Mouse (Mus musculus): ENCODE measurements at regions not wholly inside any gene's neighbourhood (a gene's known extent, or its start where the extent isn't known, plus 50 kb on each side); places are given as distances from the start of the nearest gene placed in this dataset.

DNA sequence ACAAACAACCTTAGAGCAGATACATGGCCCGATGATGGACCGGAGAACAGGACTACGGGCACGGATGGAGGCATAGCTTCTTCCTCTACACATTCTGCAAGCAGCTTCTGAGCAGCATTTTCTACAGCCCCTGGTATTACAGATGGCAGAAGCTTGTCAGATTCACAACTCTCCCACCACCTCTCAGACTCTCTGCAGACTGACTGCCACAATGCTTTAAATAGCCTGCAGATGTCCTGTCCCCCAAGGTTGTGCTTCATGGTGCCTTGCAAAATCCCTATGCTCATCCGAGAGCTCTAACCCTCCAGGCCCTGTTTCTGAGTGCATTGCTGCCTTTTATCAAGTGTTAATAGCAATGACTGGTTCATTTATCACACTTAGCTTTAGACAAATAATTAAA is 194.3 kb upstream of the Gdi2 start:
- TF ChIP-seq CTCF (IDR thresholded peaks at IDR 0.05): no peak
- no peak for TF ChIP-seq EP300 (IDR thresholded peaks at IDR 0.05)

Measured in lung, postnatal 0 days (tissue).